Mouse (Mus musculus) G1E (cell line): ENCODE results near the gene Gnb1l. TPM values are rescaled to one million over a fixed set of nuclear protein-coding genes. Genes with fewer than 3 reads are reported as not detected.
A peak's percentile ranks its signal among the peaks of the same experiment; 100 is the strongest.

Source experiments
- ATAC-seq: 2 replicates; pipeline ENCODE4 v1.8.0; 2016; ENCODE audit warnings: mild to moderate bottlenecking; ENCODE audit not compliant: insufficient number of reproducible peaks, poor library complexity, low FRiP score, severe bottlenecking; ENCODE audit errors: extremely low read depth
- DNase-seq: peaks from one replicate; pipeline ENCODE4 v3.0.0; 2012; ENCODE audit warnings: low spot score
- H3K27me3 ChIP-seq: 2 replicates; pipeline ENCODE4 v1.6.1; 2012; ENCODE audit warnings: mild to moderate bottlenecking, low read length, inconsistent platforms; ENCODE audit not compliant: insufficient read depth
- H3K36me3 ChIP-seq: replicated peaks from 2 replicates; pipeline ENCODE3; 2012; ENCODE audit warnings: mild to moderate bottlenecking, inconsistent platforms
- H3K4me1 ChIP-seq: 2 replicates; pipeline ENCODE4 v1.6.1; 2012; ENCODE audit warnings: low read depth, low read length, inconsistent platforms, mixed read lengths; ENCODE audit not compliant: insufficient read depth
- H3K4me3 ChIP-seq: 2 replicates; pipeline ENCODE4 v1.5.1; 2012; ENCODE audit warnings: low read depth, mild to moderate bottlenecking, inconsistent platforms, low read length, moderate library complexity, mixed read lengths
- H3K9me3 ChIP-seq: replicated peaks from 2 replicates; pipeline ENCODE4 v1.6.1; 2012; ENCODE audit warnings: inconsistent platforms
- CTCF ChIP-seq: IDR thresholded peaks from 2 replicates; pipeline ENCODE4 v1.5.1; 2012; ENCODE audit warnings: low read depth, low read length, inconsistent platforms, mixed read lengths
- GATA1 ChIP-seq: IDR thresholded peaks from 2 replicates; pipeline ENCODE4 v1.6.1; 2012; ENCODE audit warnings: borderline replicate concordance, low read length, inconsistent platforms, mixed read lengths
- GATA2 ChIP-seq: IDR thresholded peaks from 2 replicates; pipeline ENCODE4 v1.6.1; 2012; ENCODE audit warnings: low read depth, low read length, inconsistent platforms, borderline replicate concordance
- POLR2AphosphoS5 ChIP-seq: IDR thresholded peaks from 2 replicates; pipeline ENCODE4 v1.6.1; 2012; ENCODE audit warnings: low read depth, low read length, inconsistent platforms; ENCODE audit not compliant: insufficient replicate concordance
- TAL1 ChIP-seq: conservative IDR thresholded peaks from 2 replicates; pipeline ENCODE4 v1.6.1; 2012; ENCODE audit warnings: low read depth, low read length, inconsistent platforms, mixed read lengths
- polyA plus RNA-seq: library from polyadenylated mRNA; stranded (reverse); fragments of >175 nt; gene quantifications from 2 replicates; pipeline ENCODE4 v1.2.3, GENCODE M21; 2012
- total RNA-seq, 2 experiments: library from RNA; stranded (forward) in 1 of 2; stranded (reverse) in 1 of 2; fragments of 200-1000 nt in 1 of 2; fragments of >200 nt in 1 of 2; fragmentation: Nextera tagmentation in 1 of 2; gene quantifications; 2 replicates each; pipeline ENCODE4 v1.2.3; 2014 to 2017

Gnb1l gene
- total and polyA plus RNA-seq, 3 experiments, result 6.1 to 8.0 (median 7.9) TPM

GRCm38 (mm10) chr16:18582426-18583148, 84.1 kb downstream of the Gnb1l start:
- Histone ChIP-seq H3K36me3 (no peaks in the 10 kb centered on the region), H3K4me3 (peak overlapping the region; percentile 13; the same call in 1 of the 2 replicates), H3K27me3 (peaks cover 13% of the 10 kb centered on the region; the same call in 1 of the 2 replicates), H3K9me3 (peaks cover 33% of the 10 kb centered on the region), H3K4me1 (no peaks in the 10 kb centered on the region)
- ATAC-seq (no peak), DNase-seq (no peak)
- no peak for TF ChIP-seq GATA1
- no peak for TF ChIP-seq POLR2AphosphoS5
- no peak for TF ChIP-seq GATA2
- TF ChIP-seq CTCF, result no peak
- no peak for TF ChIP-seq TAL1

- no peak overlapping the region for H3K4me3 ChIP-seq
- peaks cover 39% of the 10 kb centered on the region for H3K9me3 ChIP-seq
- ATAC-seq (no peak), DNase-seq (no peak)
- H3K36me3 ChIP-seq, result no peaks in the 10 kb centered on the region
- H3K4me1 ChIP-seq, result no peaks in the 10 kb centered on the region
- peaks cover 16% of the 10 kb centered on the region; the same call in 1 of the 2 replicates for H3K27me3 ChIP-seq
- no peak for TF ChIP-seq TAL1
- no peak for TF ChIP-seq CTCF
- TF ChIP-seq GATA1, result no peak
- TF ChIP-seq GATA2, result no peak
- no peak for TF ChIP-seq POLR2AphosphoS5
These were observed 84.7 kb downstream of the Gnb1l start for GRCm38 (mm10) chr16:18583169-18583568.

- Histone ChIP-seq H3K36me3 (no peaks in the 10 kb centered on the region), H3K27me3 (peaks cover 18% of the 10 kb centered on the region; the same call in 1 of the 2 replicates), H3K4me1 (no peaks in the 10 kb centered on the region), H3K4me3 (no peak overlapping the region), H3K9me3 (peaks cover 43% of the 10 kb centered on the region)
- TF ChIP-seq POLR2AphosphoS5 (no peak), TAL1 (no peak), CTCF (no peak), GATA1 (no peak), GATA2 (no peak)
- no peak for ATAC-seq
- DNase-seq, result no peak
These were observed 85.3 kb downstream of the Gnb1l start for GRCm38 (mm10) chr16:18583673-18584357.

- no peak for ATAC-seq
- Histone ChIP-seq H3K4me3 (no peak overlapping the region), H3K4me1 (no peaks in the 10 kb centered on the region), H3K9me3 (peaks cover 43% of the 10 kb centered on the region), H3K27me3 (peaks cover 26% of the 10 kb centered on the region; the same call in 1 of the 2 replicates), H3K36me3 (no peaks in the 10 kb centered on the region)
- no peak for DNase-seq
- TF ChIP-seq TAL1 (no peak), CTCF (no peak)
These were observed 86.5 kb downstream of the Gnb1l start for GRCm38 (mm10) chr16:18584901-18585510.

- Histone ChIP-seq H3K9me3 (peaks cover 43% of the 10 kb centered on the region), H3K4me1 (no peaks in the 10 kb centered on the region), H3K36me3 (no peaks in the 10 kb centered on the region), H3K27me3 (peaks cover 32% of the 10 kb centered on the region; the same call in 1 of the 2 replicates), H3K4me3 (no peak overlapping the region)
- TF ChIP-seq CTCF (no peak), POLR2AphosphoS5 (no peak), GATA1 (no peak), TAL1 (no peak), GATA2 (no peak)
- DNase-seq (no peak), ATAC-seq (no peak)
These were observed 87.2 kb downstream of the Gnb1l start for GRCm38 (mm10) chr16:18585676-18586075.
